Mouse (Mus musculus): ENCODE data around the gene Lce1d. TPM values are rescaled to one million over a fixed set of nuclear protein-coding genes. Genes with fewer than 3 reads are reported as not detected.

Gene Lce1d
- polyA plus RNA-seq, 1 experiment: not detected

Other genes with a start within 250 kb of the Lce1d start
- not detected in 2 replicates for gene Sprr1b, start 248.4 kb downstream of the Lce1d start, polyA plus RNA-seq (2012; ENCODE audit: insufficient read depth, insufficient read length, missing spikeins)
- gene Sprr3, start 228.5 kb downstream of the Lce1d start, polyA plus RNA-seq (2012; ENCODE audit: insufficient read depth, insufficient read length, missing spikeins): not detected in 2 replicates
- gene Sprr1a, start 201.3 kb downstream of the Lce1d start, polyA plus RNA-seq (2012; ENCODE audit: insufficient read depth, insufficient read length, missing spikeins): not detected in 2 replicates
- not detected in 2 replicates for gene Sprr4, start 186.7 kb downstream of the Lce1d start, polyA plus RNA-seq (2012; ENCODE audit: insufficient read depth, insufficient read length, missing spikeins)
- not detected in 2 replicates for gene 2310046K23Rik, start 152.7 kb downstream of the Lce1d start, polyA plus RNA-seq (2012; ENCODE audit: insufficient read depth, insufficient read length, missing spikeins)
- gene Ivl, start 113.5 kb downstream of the Lce1d start, polyA plus RNA-seq (2012; ENCODE audit: insufficient read depth, insufficient read length, missing spikeins): not detected in 2 replicates
- gene Smcp, start 98.2 kb downstream of the Lce1d start, polyA plus RNA-seq (2012; ENCODE audit: insufficient read depth, insufficient read length, missing spikeins): not detected in 2 replicates
- not detected in 2 replicates for gene 2210017I01Rik, start 79.7 kb downstream of the Lce1d start, polyA plus RNA-seq (2012; ENCODE audit: insufficient read depth, insufficient read length, missing spikeins)
- not detected in 2 replicates for gene Lce6a, start 65.5 kb downstream of the Lce1d start, polyA plus RNA-seq (2012; ENCODE audit: insufficient read depth, insufficient read length, missing spikeins)
- not detected in 2 replicates for gene Lce1a1, start 38.9 kb downstream of the Lce1d start, polyA plus RNA-seq (2012; ENCODE audit: insufficient read depth, insufficient read length, missing spikeins)
- gene Lce1b, start 30.3 kb downstream of the Lce1d start, polyA plus RNA-seq (2012; ENCODE audit: insufficient read depth, insufficient read length, missing spikeins): not detected in 2 replicates
- gene Lce1a2, start 16.9 kb downstream of the Lce1d start, polyA plus RNA-seq (2012; ENCODE audit: insufficient read depth, insufficient read length, missing spikeins): not detected in 2 replicates
- gene Lce1c, start 8.0 kb downstream of the Lce1d start, polyA plus RNA-seq (2012; ENCODE audit: insufficient read depth, insufficient read length, missing spikeins): not detected in 2 replicates
- not detected in 2 replicates for gene Lce1e, start 21.9 kb upstream of the Lce1d start, polyA plus RNA-seq (2012; ENCODE audit: insufficient read depth, insufficient read length, missing spikeins)
- not detected in 2 replicates for gene Lce1f, start 33.1 kb upstream of the Lce1d start, polyA plus RNA-seq (2012; ENCODE audit: insufficient read depth, insufficient read length, missing spikeins)
- not detected in 2 replicates for gene Gm38119, start 51.9 kb upstream of the Lce1d start, polyA plus RNA-seq (2012; ENCODE audit: insufficient read depth, insufficient read length, missing spikeins)
- not detected in 2 replicates for gene Lce1g, start 65.1 kb upstream of the Lce1d start, polyA plus RNA-seq (2012; ENCODE audit: insufficient read depth, insufficient read length, missing spikeins)
- not detected in 2 replicates for gene Lce1h, start 77.9 kb upstream of the Lce1d start, polyA plus RNA-seq (2012; ENCODE audit: insufficient read depth, insufficient read length, missing spikeins)
- not detected in 2 replicates for gene Lce1i, start 91.7 kb upstream of the Lce1d start, polyA plus RNA-seq (2012; ENCODE audit: insufficient read depth, insufficient read length, missing spikeins)
- gene Lce1j, start 103.3 kb upstream of the Lce1d start, polyA plus RNA-seq (2012; ENCODE audit: insufficient read depth, insufficient read length, missing spikeins): not detected in 2 replicates
- gene Lce1k, start 120.7 kb upstream of the Lce1d start, polyA plus RNA-seq (2012; ENCODE audit: insufficient read depth, insufficient read length, missing spikeins): not detected in 2 replicates
- gene Kprp, start 140.0 kb upstream of the Lce1d start, polyA plus RNA-seq (2012; ENCODE audit: insufficient read depth, insufficient read length, missing spikeins): not detected in 2 replicates
- gene Lce1l, start 164.1 kb upstream of the Lce1d start, polyA plus RNA-seq (2012; ENCODE audit: insufficient read depth, insufficient read length, missing spikeins): not detected in 2 replicates
- not detected in 2 replicates for gene 2310050C09Rik, start 183.0 kb upstream of the Lce1d start, polyA plus RNA-seq (2012; ENCODE audit: insufficient read depth, insufficient read length, missing spikeins)
- gene Lce3a, start 239.0 kb upstream of the Lce1d start, polyA plus RNA-seq (2012; ENCODE audit: insufficient read depth, insufficient read length, missing spikeins): not detected in 2 replicates
- gene Lce3b, start 245.8 kb upstream of the Lce1d start, polyA plus RNA-seq (2012; ENCODE audit: insufficient read depth, insufficient read length, missing spikeins): not detected in 2 replicates